Mouse (Mus musculus) midbrain, embryonic 13.5 days (tissue): ENCODE results near the gene Slk. TPM values are rescaled to one million over a fixed set of nuclear protein-coding genes. Genes with fewer than 3 reads are reported as not detected.

ENCODE experiments used
- ATAC-seq: fragments of 200-750 bp; cut with Nextera tagmentation; 2 replicates; pipeline ENCODE4 v1.8.0; 2017; ENCODE audit warnings: mild to moderate bottlenecking, moderate TSS enrichment, moderate library complexity
- H3K27ac ChIP-seq: fragments of 300-500 bp; sonication (generic); 2 replicates; pipeline ENCODE4 v1.5.1; 2015; ENCODE audit warnings: inconsistent platforms, mild to moderate bottlenecking, moderate library complexity
- H3K27me3 ChIP-seq: fragments of 300-500 bp; sonication (generic); 2 replicates; pipeline ENCODE4 v1.6.1; 2015; ENCODE audit warnings: mild to moderate bottlenecking, inconsistent platforms
- H3K36me3 ChIP-seq: fragments of 300-500 bp; sonication (generic); 2 replicates; pipeline ENCODE4 v1.6.1; 2015; ENCODE audit warnings: mild to moderate bottlenecking, inconsistent platforms
- H3K4me1 ChIP-seq: fragments of 300-500 bp; sonication (generic); replicated peaks from 2 replicates; pipeline ENCODE4 v1.6.1; 2015; ENCODE audit warnings: inconsistent platforms
- H3K4me2 ChIP-seq: fragments of 300-500 bp; sonication (generic); replicated peaks from 2 replicates; pipeline ENCODE4 v1.6.1; 2015; ENCODE audit warnings: moderate library complexity, mild to moderate bottlenecking, inconsistent platforms
- H3K4me3 ChIP-seq: fragments of 300-500 bp; sonication (generic); replicated peaks from 2 replicates; pipeline ENCODE4 v1.5.1; 2015; ENCODE audit warnings: mild to moderate bottlenecking, inconsistent platforms
- H3K9ac ChIP-seq: fragments of 300-500 bp; sonication (generic); replicated peaks from 2 replicates; pipeline ENCODE4 v1.6.1; 2015; ENCODE audit warnings: mild to moderate bottlenecking, inconsistent platforms
- H3K9me3 ChIP-seq: fragments of 300-500 bp; sonication (generic); 2 replicates; pipeline ENCODE4 v1.6.1; 2016; ENCODE audit warnings: mild to moderate bottlenecking, inconsistent platforms
- WGBS: fragments of 180-500 bp; shearing (Covaris S2); methylation state at CpG from one replicate; pipeline ENCODE4 v1.1.7; 2015; 5-methylcytosine and 5-hydroxymethylcytosine counted together
- polyA plus RNA-seq: library from polyadenylated mRNA; unstranded; fragments of >200 nt; fragmentation: Nextera tagmentation; extraction: Ambion mirVana; gene quantifications from 2 replicates; pipeline ENCODE4 v1.2.1, GENCODE M21; 2015

Slk gene
- polyA plus RNA-seq: 6.5 and 7.4 TPM in 2 replicates

DNA sequence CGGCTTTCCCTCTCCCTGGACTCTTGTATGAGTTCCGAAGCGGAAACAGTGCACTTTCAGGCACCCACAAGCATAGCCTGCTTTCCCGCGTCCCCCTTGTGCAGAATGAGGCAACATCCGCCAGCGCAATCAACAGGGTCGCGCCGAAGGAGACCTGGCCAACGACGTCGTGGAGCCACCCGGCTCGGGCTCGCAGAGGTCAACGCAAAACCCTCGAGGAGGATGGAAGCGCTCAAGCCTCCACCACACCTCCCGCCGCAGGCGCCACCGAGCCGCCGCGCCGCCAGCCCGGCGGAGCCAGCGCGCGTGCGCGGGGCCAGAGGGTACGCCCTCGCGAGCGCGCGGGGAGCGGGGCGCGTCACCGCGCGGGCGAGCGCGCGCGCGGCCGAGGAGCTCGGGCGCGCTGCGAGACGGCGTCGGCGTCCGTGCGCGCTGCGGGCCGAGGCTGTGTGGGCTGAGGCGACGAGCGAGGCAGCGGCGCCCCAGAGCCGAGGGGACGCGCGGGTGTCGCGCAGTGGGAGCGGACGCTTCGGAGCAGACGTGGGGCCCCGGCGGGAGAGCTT lies at the start of gene Slk:
Gene Slk, plus strand, starts transcription at position 454 of the 563 bp plus-strand sequence.
- under 1% methylated on average over 78 of the region's 83 CpGs for WGBS
- ATAC-seq: peak; percentile 97
- Histone ChIP-seq H3K9me3 (no peaks in the 10 kb centered on the region), H3K9ac (peak within 1 kb of the TSS; percentile 90), H3K36me3 (no peaks in the 10 kb centered on the region), H3K4me3 (peak within 1 kb of the TSS; percentile 81), H3K4me2 (peak within 1 kb of the TSS; percentile 98), H3K27ac (peak within 1 kb of the TSS; percentile 93), H3K4me1 (peaks cover 29% of the 10 kb centered on the region), H3K27me3 (no peaks in the 10 kb centered on the region)

DNA sequence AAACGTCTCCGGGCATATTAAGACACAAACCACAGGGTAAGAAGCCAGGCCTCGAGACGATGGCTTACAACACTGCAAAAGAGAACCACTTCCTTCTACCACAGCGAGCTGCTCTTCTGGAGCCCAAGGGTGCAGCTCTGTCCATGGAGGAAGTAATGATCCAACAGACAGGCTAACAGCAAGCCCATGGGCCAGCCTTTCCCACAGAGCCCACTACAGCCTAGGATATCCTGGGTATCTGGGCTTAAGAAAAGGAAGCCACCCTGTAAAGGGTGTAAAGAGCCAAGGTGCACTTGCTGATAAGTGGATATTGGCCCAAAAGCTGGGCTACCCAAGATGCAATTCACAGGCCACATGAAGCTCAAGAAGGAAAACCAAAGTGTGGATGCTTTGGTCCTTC lies 48.2 kb upstream of the Slk start:
- ATAC-seq: no peak
- Histone ChIP-seq H3K4me1 (peaks cover 13% of the 10 kb centered on the region), H3K27me3 (no peaks in the 10 kb centered on the region), H3K9ac (no peak overlapping the region), H3K36me3 (peaks cover 29% of the 10 kb centered on the region), H3K9me3 (no peaks in the 10 kb centered on the region), H3K27ac (no peak overlapping the region), H3K4me2 (no peak overlapping the region), H3K4me3 (no peak overlapping the region)
- WGBS: 86% methylated on average over 5 of the region's 5 CpGs

DNA sequence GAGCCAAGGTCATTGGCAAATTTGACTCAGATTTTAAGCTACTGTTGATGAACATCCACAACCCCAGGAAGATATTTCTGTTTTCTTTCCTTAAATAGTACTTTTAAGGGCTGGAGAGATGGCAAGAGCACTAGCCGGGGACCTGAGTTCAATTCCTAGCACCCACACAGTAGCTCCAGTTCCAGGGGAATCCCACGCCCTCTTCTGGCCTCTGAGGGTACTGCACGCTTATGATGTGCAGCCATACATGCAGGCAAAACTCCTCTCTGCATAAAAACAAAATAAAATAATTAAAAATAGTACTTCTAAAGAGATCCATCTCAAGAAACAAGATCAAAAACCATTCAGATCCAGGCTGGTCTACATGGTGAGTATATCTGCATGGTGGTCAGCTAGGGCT lies 47.0 kb upstream of the Slk start:
- H3K36me3 ChIP-seq: peaks cover 18% of the 10 kb centered on the region

DNA sequence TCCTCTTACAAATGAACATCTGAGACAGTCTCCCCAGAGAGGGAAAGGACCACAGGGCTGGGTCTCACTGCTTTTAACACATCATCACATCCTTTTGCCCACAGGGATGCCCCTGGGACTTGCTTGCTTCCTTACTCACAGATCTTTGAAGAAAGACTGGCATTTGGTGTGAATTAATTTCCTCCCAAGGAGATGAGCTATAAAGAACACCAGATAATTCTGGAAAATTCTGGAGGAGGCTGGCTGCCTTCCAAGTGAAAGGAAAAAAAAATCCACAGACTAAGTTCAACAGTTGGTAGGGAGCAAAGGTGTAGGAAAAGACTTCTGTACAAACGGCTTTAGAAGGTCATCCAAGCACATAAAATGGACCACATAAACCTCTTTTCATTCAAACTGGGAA lies 45.3 kb upstream of the Slk start:
- ATAC-seq: no peak
- WGBS: 89% methylated on average over 1 of the region's 1 CpGs

More for the DNA sequence above, 47.0 kb upstream of the Slk start:
- Histone ChIP-seq H3K27ac (no peak overlapping the region), H3K27me3 (no peaks in the 10 kb centered on the region), H3K4me2 (no peak overlapping the region), H3K4me3 (no peak overlapping the region), H3K4me1 (peaks cover 18% of the 10 kb centered on the region), H3K9me3 (no peaks in the 10 kb centered on the region), H3K9ac (no peak overlapping the region)
- ATAC-seq: no peak
- 91% methylated on average over 3 of the region's 3 CpGs for WGBS

DNA sequence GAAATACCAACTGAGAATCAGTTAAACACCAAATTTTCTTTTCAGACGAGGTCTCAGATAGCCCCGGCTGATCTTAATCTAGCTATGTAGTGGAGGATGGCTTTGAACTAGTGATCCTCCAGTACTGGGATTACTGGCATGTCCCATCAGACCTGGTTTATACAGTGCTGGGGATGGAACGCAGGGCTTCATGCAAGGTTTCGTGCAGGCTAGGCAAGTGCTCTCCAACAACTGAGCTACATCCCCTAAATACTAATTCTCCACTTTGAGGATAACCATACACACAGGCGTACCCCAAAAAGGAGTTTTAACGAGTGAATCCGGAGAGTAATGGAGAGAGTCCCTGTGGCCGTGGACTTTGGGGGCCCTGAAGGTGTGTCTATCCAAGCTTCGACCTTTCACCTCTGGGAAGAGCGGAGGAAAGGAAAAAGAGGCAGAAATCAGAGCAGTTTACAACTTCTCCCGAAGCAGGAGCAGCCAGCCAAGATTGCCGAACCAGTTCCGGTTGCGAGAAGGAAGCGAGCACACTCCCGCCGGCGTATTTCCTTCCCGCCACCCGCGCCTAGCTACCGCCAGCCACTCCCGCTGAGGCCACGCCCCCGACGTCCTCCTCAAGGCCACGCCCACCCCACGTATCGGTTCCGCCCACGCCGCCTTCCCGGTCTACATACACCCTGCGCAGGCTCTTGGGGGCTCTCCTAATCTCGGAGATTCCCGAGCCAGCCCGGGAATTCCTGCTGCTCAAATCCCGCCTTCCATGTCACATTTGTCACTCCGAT lies 42.8 kb upstream of the Slk start:
- Histone ChIP-seq H3K4me2 (peak overlapping the region; percentile 77), H3K9ac (peak overlapping the region; percentile 73), H3K9me3 (no peaks in the 10 kb centered on the region), H3K36me3 (peaks cover 6% of the 10 kb centered on the region), H3K27ac (peak overlapping the region; percentile 54; the same call in 1 of the 2 replicates), H3K4me3 (peak overlapping the region; percentile 63), H3K27me3 (peaks cover 3% of the 10 kb centered on the region; the same call in 1 of the 2 replicates), H3K4me1 (peaks cover 18% of the 10 kb centered on the region)
- WGBS: 6% methylated on average over 39 of the region's 39 CpGs
- ATAC-seq: peak; percentile 98

More for the DNA sequence above, 45.3 kb upstream of the Slk start:
- Histone ChIP-seq H3K27me3 (peaks cover 3% of the 10 kb centered on the region; the same call in 1 of the 2 replicates), H3K9ac (no peak overlapping the region), H3K9me3 (no peaks in the 10 kb centered on the region), H3K4me1 (peaks cover 23% of the 10 kb centered on the region), H3K4me3 (no peak overlapping the region), H3K36me3 (peaks cover 14% of the 10 kb centered on the region), H3K27ac (no peak overlapping the region), H3K4me2 (no peak overlapping the region)

DNA sequence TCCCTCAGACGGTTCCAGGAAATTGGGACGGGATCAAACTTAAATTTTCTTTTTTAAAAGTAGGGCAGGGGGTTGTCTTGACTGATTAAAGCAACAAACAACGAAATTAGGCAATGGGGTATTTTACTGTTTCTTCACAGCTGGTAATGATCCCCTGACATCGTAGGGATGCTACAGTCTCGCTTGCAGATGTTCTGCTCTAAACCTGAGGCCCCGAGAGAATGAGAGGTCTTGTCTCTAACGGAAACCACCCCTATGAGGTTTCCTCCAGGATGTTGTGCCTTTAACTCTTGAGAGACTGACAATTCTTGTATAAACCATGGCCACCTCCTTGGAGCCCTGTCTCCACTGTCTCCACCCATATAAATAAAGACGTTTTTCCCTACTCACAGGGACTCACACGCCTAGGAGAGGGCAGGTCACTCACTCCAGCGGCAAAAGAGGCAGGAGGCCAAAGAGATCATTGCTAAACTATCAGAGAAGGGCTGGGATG lies 42.1 kb upstream of the Slk start, which contains the start of gene Stn1:
Gene Stn1, minus strand, starts transcription at position 208 of the 493 bp plus-strand sequence.
- Histone ChIP-seq H3K27me3 (peaks cover 3% of the 10 kb centered on the region; the same call in 1 of the 2 replicates), H3K9ac (peak within 1 kb of the TSS; percentile 73), H3K9me3 (no peaks in the 10 kb centered on the region), H3K4me3 (peak within 1 kb of the TSS; percentile 63), H3K27ac (peak within 1 kb of the TSS; percentile 54; the same call in 1 of the 2 replicates), H3K4me2 (peak within 1 kb of the TSS; percentile 77), H3K36me3 (peaks cover 6% of the 10 kb centered on the region), H3K4me1 (peaks cover 18% of the 10 kb centered on the region)
- WGBS: 4% methylated on average over 10 of the region's 10 CpGs
- peak; percentile 60 for ATAC-seq

DNA sequence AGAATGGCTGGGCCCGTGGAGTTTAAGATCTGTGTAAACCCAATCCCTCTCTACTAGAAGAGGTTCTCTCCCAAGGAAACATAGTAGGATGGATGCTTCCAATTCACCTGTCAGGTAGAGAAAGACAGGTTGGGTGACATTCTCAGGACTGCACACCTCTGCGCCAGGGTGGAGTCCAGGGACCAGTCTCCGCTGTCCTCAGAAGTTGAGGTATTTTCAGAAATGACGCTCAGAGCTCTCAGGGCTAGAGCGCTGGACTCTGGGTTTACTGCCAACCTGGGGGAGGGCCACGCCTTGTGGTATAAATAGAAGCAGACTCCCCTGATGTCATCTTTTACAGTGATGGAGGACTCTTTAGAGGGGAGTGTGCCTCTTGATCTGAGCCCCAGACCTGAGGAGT lies 41.6 kb upstream of the Slk start:
- H3K4me3 ChIP-seq: peak overlapping the region; percentile 63; the same call in 1 of the 2 replicates
- no peak; the same call in 1 of the 2 replicates for ATAC-seq
- WGBS: 90% methylated on average over 6 of the region's 6 CpGs
- H3K4me2 ChIP-seq: peak overlapping the region; percentile 77
- H3K27me3 ChIP-seq: peaks cover 3% of the 10 kb centered on the region; the same call in 1 of the 2 replicates
- no peaks in the 10 kb centered on the region for H3K9me3 ChIP-seq
- no peak overlapping the region; the same call in 1 of the 2 replicates for H3K9ac ChIP-seq
- peaks cover 18% of the 10 kb centered on the region for H3K4me1 ChIP-seq
- no peak overlapping the region for H3K27ac ChIP-seq
- peaks cover under 1% of the 10 kb centered on the region; the same call in 1 of the 2 replicates for H3K36me3 ChIP-seq

DNA sequence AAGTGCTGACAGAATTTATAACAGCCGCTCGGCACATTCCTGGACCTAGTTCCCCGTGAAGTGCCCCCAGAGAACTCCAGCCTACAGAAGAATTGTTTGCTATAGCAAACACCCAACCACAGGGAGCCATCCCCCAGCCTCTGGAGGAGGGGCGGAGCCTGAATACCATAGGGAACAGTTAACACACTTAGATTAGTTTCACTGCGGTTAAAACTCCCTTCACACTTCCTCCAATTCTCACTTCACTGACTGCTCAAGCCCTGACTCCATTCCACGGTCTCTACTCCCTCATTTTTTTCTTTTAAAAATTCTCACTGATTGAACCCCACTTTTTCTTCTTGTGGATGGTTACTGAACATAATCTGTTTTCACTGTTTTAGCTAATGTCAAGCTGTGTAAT lies 40.7 kb upstream of the Slk start:
- H3K36me3 ChIP-seq: no peaks in the 10 kb centered on the region
- no peak overlapping the region for H3K9ac ChIP-seq
- no peak overlapping the region for H3K4me2 ChIP-seq
- H3K9me3 ChIP-seq: no peaks in the 10 kb centered on the region
- peaks cover 18% of the 10 kb centered on the region for H3K4me1 ChIP-seq
- H3K27me3 ChIP-seq: peaks cover 3% of the 10 kb centered on the region; the same call in 1 of the 2 replicates
- no peak for ATAC-seq
- H3K27ac ChIP-seq: no peak overlapping the region
- no peak overlapping the region for H3K4me3 ChIP-seq
- 26% methylated on average over 6 of the region's 6 CpGs for WGBS

DNA sequence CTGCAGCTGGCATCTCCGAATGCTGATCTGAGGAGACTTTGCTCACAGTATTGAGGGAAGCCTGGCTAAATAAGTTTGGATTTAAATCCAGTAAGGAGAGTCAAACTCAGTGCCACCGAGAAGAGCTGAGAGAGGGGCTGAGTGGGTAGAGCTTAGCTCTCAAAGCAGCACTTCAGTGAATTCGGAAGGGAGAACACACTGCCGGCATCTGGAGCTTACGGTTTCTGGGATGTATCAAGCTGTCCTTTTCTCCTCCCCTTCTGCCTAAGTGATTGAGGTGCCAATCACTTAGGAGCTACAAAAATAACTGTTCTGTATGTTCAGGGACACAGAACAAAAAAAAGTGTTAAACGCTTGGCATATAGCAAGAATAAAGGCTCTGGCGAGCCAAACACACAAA lies 37.0 kb upstream of the Slk start:
- Histone ChIP-seq H3K9me3 (no peaks in the 10 kb centered on the region), H3K4me1 (peaks cover 5% of the 10 kb centered on the region; the same call in 1 of the 2 replicates), H3K4me2 (no peak overlapping the region), H3K9ac (no peak overlapping the region), H3K27ac (no peak overlapping the region), H3K27me3 (peaks cover 3% of the 10 kb centered on the region; the same call in 1 of the 2 replicates), H3K36me3 (no peaks in the 10 kb centered on the region), H3K4me3 (no peak overlapping the region)
- ATAC-seq: no peak
- 74% methylated on average over 7 of the region's 7 CpGs for WGBS

DNA sequence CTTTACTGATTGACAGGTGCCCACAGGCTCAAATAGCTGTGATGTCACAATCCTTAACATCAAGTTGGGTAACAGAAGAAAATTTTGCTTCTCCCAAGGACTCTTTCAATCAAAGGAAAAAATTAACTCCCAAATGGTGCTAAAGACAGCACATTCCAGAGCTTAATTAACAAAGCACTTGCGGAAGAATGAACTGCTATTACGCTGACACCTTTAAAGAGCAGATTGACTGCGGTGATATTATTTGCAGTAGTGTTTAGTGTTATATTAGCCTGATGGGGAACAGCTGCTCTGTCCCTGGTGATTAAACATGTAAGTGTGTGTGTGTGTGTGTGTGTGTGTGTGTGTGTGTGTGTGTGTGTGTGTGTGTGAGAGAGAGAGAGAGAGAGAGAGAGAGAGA lies 34.4 kb upstream of the Slk start:
- WGBS: 72% methylated on average over 3 of the region's 3 CpGs
- Histone ChIP-seq H3K27ac (no peak overlapping the region), H3K4me2 (no peak overlapping the region), H3K4me3 (no peak overlapping the region), H3K27me3 (no peaks in the 10 kb centered on the region), H3K9me3 (no peaks in the 10 kb centered on the region), H3K4me1 (no peaks in the 10 kb centered on the region), H3K9ac (no peak overlapping the region), H3K36me3 (no peaks in the 10 kb centered on the region)
- ATAC-seq: no peak

DNA sequence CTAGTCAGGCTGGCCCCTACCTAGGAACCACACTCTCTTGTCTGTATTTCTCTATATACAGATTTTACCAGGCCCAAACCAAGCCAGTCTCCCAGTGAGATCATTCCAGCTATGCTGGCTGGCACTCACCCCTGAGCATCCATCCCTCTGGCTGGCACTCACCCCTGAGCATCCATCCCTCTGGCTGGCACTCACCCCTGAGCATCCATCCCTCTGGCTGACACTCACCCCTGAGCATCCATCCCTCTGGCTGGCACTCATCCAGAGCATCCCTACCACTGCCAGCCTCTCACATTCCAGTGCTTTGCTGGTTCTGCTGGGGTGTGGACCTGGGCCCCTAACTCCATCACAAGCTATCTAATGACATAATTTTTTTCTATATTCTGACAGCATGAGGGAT lies 34.0 kb upstream of the Slk start:
- H3K27me3 ChIP-seq: no peaks in the 10 kb centered on the region
- no peak for ATAC-seq
- H3K9me3 ChIP-seq: no peaks in the 10 kb centered on the region
- no peak overlapping the region for H3K4me3 ChIP-seq
- no peak overlapping the region for H3K4me2 ChIP-seq
- no peak overlapping the region for H3K27ac ChIP-seq
- H3K9ac ChIP-seq: no peak overlapping the region
- no peaks in the 10 kb centered on the region for H3K4me1 ChIP-seq
- no peaks in the 10 kb centered on the region for H3K36me3 ChIP-seq

DNA sequence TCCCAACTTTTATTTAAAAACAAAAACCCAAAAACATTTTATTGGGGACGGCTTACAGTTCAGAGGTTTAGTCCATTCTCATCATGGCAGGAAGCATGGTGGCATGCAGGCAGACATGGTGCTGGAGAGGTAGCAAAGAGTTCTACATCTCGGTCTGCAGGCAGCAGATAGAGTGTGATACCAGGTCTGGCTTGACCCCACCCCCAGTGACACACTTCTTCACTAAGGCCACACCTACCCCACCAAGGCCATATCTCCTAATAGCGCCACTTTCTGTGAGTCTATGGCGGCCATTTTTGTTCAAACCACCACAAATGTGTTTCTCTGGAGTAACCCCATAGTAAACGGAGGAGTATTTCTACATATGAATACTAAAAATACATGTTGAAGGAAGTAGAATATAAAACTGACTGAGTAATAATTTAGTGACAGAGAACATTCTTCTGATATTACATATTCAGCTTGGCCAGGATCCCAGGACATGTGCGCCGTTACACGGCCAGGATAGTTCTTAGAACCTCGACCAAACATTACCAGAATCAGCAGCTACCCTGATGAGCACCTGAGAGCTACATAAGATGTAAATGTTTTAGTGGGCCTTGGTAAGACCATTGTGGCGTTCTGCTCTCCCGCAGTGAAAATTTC lies 30.9 kb upstream of the Slk start:
- no peak overlapping the region for H3K4me3 ChIP-seq
- 93% methylated on average over 11 of the region's 11 CpGs for WGBS
- H3K27ac ChIP-seq: no peak overlapping the region
- no peak overlapping the region for H3K4me2 ChIP-seq
- H3K27me3 ChIP-seq: no peaks in the 10 kb centered on the region
- no peaks in the 10 kb centered on the region for H3K36me3 ChIP-seq
- no peaks in the 10 kb centered on the region for H3K4me1 ChIP-seq
- H3K9me3 ChIP-seq: no peaks in the 10 kb centered on the region
- no peak overlapping the region for H3K9ac ChIP-seq
- no peak for ATAC-seq
